Mouse (Mus musculus) embryonic facial prominence, embryonic 15.5 days (tissue): ENCODE data around the gene Ift88. TPM values are rescaled to one million over a fixed set of nuclear protein-coding genes. Genes with fewer than 3 reads are reported as not detected.

Experiments
- ATAC-seq: fragments of 200-750 bp; cut with Nextera tagmentation; 2 replicates; pipeline ENCODE4 v1.8.0; 2017; ENCODE audit warnings: low read depth, moderate TSS enrichment; ENCODE audit not compliant: insufficient number of reproducible peaks, low FRiP score, low TSS enrichment
- H3K27ac ChIP-seq: fragments of 300-500 bp; sonication (generic); replicated peaks from 2 replicates; pipeline ENCODE4 v1.5.1; 2015; ENCODE audit warnings: mild to moderate bottlenecking, inconsistent platforms
- H3K27me3 ChIP-seq: fragments of 300-500 bp; sonication (generic); 2 replicates; pipeline ENCODE4 v1.6.1; 2015; ENCODE audit warnings: inconsistent platforms
- H3K36me3 ChIP-seq: fragments of 300-500 bp; sonication (generic); 2 replicates; pipeline ENCODE4 v1.6.1; 2015; ENCODE audit warnings: mild to moderate bottlenecking, inconsistent platforms
- H3K4me1 ChIP-seq: fragments of 300-500 bp; sonication (generic); 2 replicates; pipeline ENCODE4 v1.6.1; 2015; ENCODE audit warnings: inconsistent platforms
- H3K4me2 ChIP-seq: fragments of 300-500 bp; sonication (generic); replicated peaks from 2 replicates; pipeline ENCODE4 v1.6.1; 2015; ENCODE audit warnings: mild to moderate bottlenecking, inconsistent platforms
- H3K4me3 ChIP-seq: fragments of 300-500 bp; sonication (generic); replicated peaks from 2 replicates; pipeline ENCODE4 v1.5.1; 2015; ENCODE audit warnings: mild to moderate bottlenecking, inconsistent platforms
- H3K9ac ChIP-seq: fragments of 300-500 bp; sonication (generic); 2 replicates; pipeline ENCODE4 v1.6.1; 2015; ENCODE audit warnings: inconsistent platforms
- H3K9me3 ChIP-seq: fragments of 300-500 bp; sonication (generic); replicated peaks from 2 replicates; pipeline ENCODE4 v1.6.1; 2016; ENCODE audit warnings: inconsistent platforms
- WGBS: fragments of 180-500 bp; shearing (Covaris S2); methylation state at CpG from one replicate; pipeline ENCODE4 v1.1.7; 2015; 5-methylcytosine and 5-hydroxymethylcytosine counted together
- polyA plus RNA-seq: library from polyadenylated mRNA; unstranded; fragments of >200 nt; fragmentation: Nextera tagmentation; extraction: Ambion mirVana; gene quantifications from 2 replicates; pipeline ENCODE4 v1.2.1, GENCODE M21; 2015

The Ift88 gene
- 19.1 and 19.8 TPM in 2 replicates for polyA plus RNA-seq

- ATAC-seq = peak; percentile 98
- no peaks in the 10 kb centered on the region for H3K27me3 ChIP-seq
- H3K27ac ChIP-seq = peak within 1 kb of the TSS; percentile 63
- H3K4me2 ChIP-seq = peak within 1 kb of the TSS; percentile 61
- H3K4me1 ChIP-seq = peaks cover 3% of the 10 kb centered on the region; the same call in 1 of the 2 replicates
- H3K36me3 ChIP-seq = no peaks in the 10 kb centered on the region
- H3K9ac ChIP-seq = peak within 1 kb of the TSS; percentile 85
- peak within 1 kb of the TSS; percentile 95 for H3K4me3 ChIP-seq
- WGBS = 3% methylated on average over 41 of the region's 42 CpGs
- H3K9me3 ChIP-seq = no peaks in the 10 kb centered on the region
These were observed at the start of gene Ift88 for GRCm38 (mm10) chr14:57423432-57424211. Ift88 (plus strand) TSS chr14:57424062.

- Histone ChIP-seq H3K27ac (no peak overlapping the region), H3K4me2 (no peak overlapping the region), H3K27me3 (no peaks in the 10 kb centered on the region), H3K9ac (no peak overlapping the region), H3K9me3 (no peaks in the 10 kb centered on the region), H3K36me3 (no peaks in the 10 kb centered on the region), H3K4me3 (no peak overlapping the region), H3K4me1 (no peaks in the 10 kb centered on the region)
- WGBS = 71% methylated on average over 9 of the region's 9 CpGs
- ATAC-seq = no peak
These were observed 48.7 kb upstream of the Ift88 start for GRCm38 (mm10) chr14:57375205-57375604.

GRCm38 (mm10) chr14:57376016-57376415, 47.8 kb upstream of the Ift88 start:
- H3K36me3 ChIP-seq = no peaks in the 10 kb centered on the region
- H3K9me3 ChIP-seq = no peaks in the 10 kb centered on the region
- H3K4me3 ChIP-seq = no peak overlapping the region
- peak; percentile 53; the same call in 1 of the 2 replicates for ATAC-seq
- no peaks in the 10 kb centered on the region for H3K27me3 ChIP-seq
- WGBS = 76% methylated on average over 8 of the region's 8 CpGs
- H3K27ac ChIP-seq = no peak overlapping the region
- no peak overlapping the region for H3K9ac ChIP-seq
- H3K4me1 ChIP-seq = no peaks in the 10 kb centered on the region
- no peak overlapping the region for H3K4me2 ChIP-seq

- ATAC-seq = no peak
- 71% methylated on average over 9 of the region's 9 CpGs for WGBS
These were observed 46.9 kb upstream of the Ift88 start for GRCm38 (mm10) chr14:57376956-57377355.

DNA sequence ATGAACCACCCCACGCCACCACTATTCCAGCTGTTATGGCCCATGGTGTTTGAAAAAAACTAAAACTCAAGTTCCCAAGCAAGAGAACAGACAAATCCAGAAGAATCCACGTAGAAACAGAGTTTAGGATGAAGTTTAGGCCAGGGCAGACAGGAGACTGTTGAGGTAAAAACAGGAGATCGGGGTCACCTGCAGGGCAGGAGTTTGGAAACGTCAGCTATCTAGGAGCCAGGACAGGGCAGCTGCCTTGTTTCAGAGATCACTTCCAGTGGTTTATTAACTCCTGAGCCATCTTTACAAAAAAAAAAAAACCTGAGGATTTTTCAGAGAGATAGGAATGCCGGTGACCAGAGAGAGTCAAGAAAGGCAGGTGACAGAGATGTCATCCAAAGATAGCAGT, 46.3 kb upstream of the Ift88 start:
- WGBS = 76% methylated on average over 5 of the region's 5 CpGs
- H3K36me3 ChIP-seq = no peaks in the 10 kb centered on the region
- H3K4me1 ChIP-seq = no peaks in the 10 kb centered on the region
- no peaks in the 10 kb centered on the region for H3K27me3 ChIP-seq
- H3K4me3 ChIP-seq = no peak overlapping the region
- no peak for ATAC-seq
- H3K9ac ChIP-seq = no peak overlapping the region
- H3K9me3 ChIP-seq = no peaks in the 10 kb centered on the region
- no peak overlapping the region for H3K27ac ChIP-seq
- no peak overlapping the region for H3K4me2 ChIP-seq

More at GRCm38 (mm10) chr14:57376956-57377355, 46.9 kb upstream of the Ift88 start:
- Histone ChIP-seq H3K36me3 (no peaks in the 10 kb centered on the region), H3K4me2 (no peak overlapping the region), H3K4me1 (no peaks in the 10 kb centered on the region), H3K27me3 (no peaks in the 10 kb centered on the region), H3K4me3 (no peak overlapping the region), H3K27ac (no peak overlapping the region), H3K9ac (no peak overlapping the region), H3K9me3 (no peaks in the 10 kb centered on the region)

DNA sequence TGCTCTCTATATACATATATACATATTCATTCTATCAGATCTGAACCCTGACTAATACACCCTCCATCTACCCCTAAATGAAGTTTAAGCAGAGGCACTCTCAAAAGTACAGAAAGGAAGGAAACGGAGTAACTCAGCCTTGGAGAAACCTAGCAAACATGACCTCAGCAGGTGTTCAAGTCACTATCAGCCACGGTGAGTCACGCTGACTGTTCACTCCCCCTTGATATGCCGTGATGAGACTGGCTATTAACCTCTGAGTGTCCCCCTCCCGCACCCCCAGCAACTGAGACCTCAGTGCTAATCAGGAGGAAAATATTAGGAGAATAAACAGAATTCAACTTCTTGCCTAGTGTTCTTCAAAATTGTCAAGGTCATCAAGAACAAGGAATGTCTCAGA, 38.2 kb upstream of the Ift88 start:
- H3K27me3 ChIP-seq = no peaks in the 10 kb centered on the region
- H3K36me3 ChIP-seq = no peaks in the 10 kb centered on the region
- 77% methylated on average over 5 of the region's 5 CpGs for WGBS
- H3K4me2 ChIP-seq = no peak overlapping the region
- H3K4me3 ChIP-seq = no peak overlapping the region
- 0 out of 2 replicates have a peak, but pooled peaks cover 7% of the 10 kb centered on the region for H3K4me1 ChIP-seq
- no peak for ATAC-seq
- H3K9ac ChIP-seq = no peak overlapping the region
- no peak overlapping the region for H3K27ac ChIP-seq
- H3K9me3 ChIP-seq = no peaks in the 10 kb centered on the region

GRCm38 (mm10) chr14:57386758-57387561, 36.9 kb upstream of the Ift88 start:
- H3K4me3 ChIP-seq = no peak overlapping the region
- no peaks in the 10 kb centered on the region for H3K36me3 ChIP-seq
- 0 out of 2 replicates have a peak, but pooled peaks cover 7% of the 10 kb centered on the region for H3K4me1 ChIP-seq
- H3K4me2 ChIP-seq = peak overlapping the region; percentile 24; the same call in 1 of the 2 replicates
- H3K27ac ChIP-seq = no peak overlapping the region; the same call in 1 of the 2 replicates
- H3K9ac ChIP-seq = no peak overlapping the region
- WGBS = 47% methylated on average over 14 of the region's 14 CpGs
- no peaks in the 10 kb centered on the region for H3K27me3 ChIP-seq
- ATAC-seq = 0 out of 2 replicates have a peak, but pooled peaks have one; percentile 43
- H3K9me3 ChIP-seq = no peaks in the 10 kb centered on the region

DNA sequence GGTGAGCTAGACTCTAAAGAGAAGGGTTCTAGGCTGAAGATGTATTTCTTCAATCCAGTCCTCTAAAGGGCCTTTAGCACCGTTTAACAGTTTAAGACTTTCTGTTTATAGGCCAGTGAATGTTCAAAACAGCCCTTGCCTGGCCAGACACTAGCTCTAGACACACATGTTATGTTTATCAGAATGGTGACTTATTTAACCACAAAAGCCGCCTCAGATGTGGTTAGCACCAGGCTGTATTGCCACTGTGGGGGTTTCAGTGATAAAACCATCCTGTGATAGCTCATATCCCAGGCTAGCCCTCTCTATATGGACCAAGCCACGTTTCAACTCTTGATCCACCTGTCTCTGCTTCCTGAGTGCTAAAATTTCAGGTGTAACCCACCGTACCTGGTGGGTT, 32.2 kb upstream of the Ift88 start:
- no peak overlapping the region for H3K27ac ChIP-seq
- H3K4me3 ChIP-seq = no peak overlapping the region
- no peaks in the 10 kb centered on the region for H3K27me3 ChIP-seq
- no peaks in the 10 kb centered on the region for H3K9me3 ChIP-seq
- 76% methylated on average over 4 of the region's 4 CpGs for WGBS
- ATAC-seq = no peak
- H3K4me1 ChIP-seq = 0 out of 2 replicates have a peak, but pooled peaks cover 6% of the 10 kb centered on the region
- no peaks in the 10 kb centered on the region for H3K36me3 ChIP-seq
- no peak overlapping the region for H3K4me2 ChIP-seq
- H3K9ac ChIP-seq = no peak overlapping the region

DNA sequence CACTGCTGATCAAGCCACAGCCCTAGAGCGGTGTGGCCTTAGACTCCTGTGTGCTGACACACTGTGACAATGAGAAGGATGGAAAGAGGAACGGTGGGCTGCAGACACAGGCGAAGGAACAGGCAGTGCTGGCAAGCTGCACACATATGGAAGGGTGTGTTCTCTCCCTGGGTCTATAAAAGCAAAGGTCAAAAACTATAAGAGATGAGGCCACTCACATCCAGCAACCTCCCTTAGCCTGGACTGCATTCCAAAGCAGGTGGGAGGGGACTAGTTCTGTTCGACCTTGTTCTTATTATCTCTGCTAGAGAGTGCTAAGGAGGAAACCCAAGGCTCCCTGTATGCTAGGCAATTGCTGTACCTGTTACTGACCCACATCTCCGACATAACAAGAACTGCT, 31.6 kb upstream of the Ift88 start:
- ATAC-seq = no peak
- H3K4me2 ChIP-seq = no peak overlapping the region
- H3K9me3 ChIP-seq = no peaks in the 10 kb centered on the region
- no peaks in the 10 kb centered on the region for H3K36me3 ChIP-seq
- WGBS = 70% methylated on average over 5 of the region's 5 CpGs
- no peaks in the 10 kb centered on the region for H3K4me1 ChIP-seq
- H3K4me3 ChIP-seq = no peak overlapping the region
- H3K27me3 ChIP-seq = no peaks in the 10 kb centered on the region
- H3K27ac ChIP-seq = no peak overlapping the region
- no peak overlapping the region for H3K9ac ChIP-seq

- Histone ChIP-seq H3K4me1 (peaks cover 11% of the 10 kb centered on the region), H3K4me3 (no peak overlapping the region), H3K9ac (no peak overlapping the region), H3K9me3 (no peaks in the 10 kb centered on the region), H3K27me3 (no peaks in the 10 kb centered on the region), H3K4me2 (no peak overlapping the region), H3K27ac (no peak overlapping the region), H3K36me3 (no peaks in the 10 kb centered on the region)
- WGBS = 55% methylated on average over 2 of the region's 2 CpGs
- ATAC-seq = no peak
These were observed 28.4 kb upstream of the Ift88 start for GRCm38 (mm10) chr14:57395470-57395869.

GRCm38 (mm10) chr14:57397221-57397620, 26.6 kb upstream of the Ift88 start:
- H3K4me2 ChIP-seq = no peak overlapping the region; the same call in 1 of the 2 replicates
- 79% methylated on average over 5 of the region's 5 CpGs for WGBS
- ATAC-seq = no peak

More at GRCm38 (mm10) chr14:57397221-57397620, 26.6 kb upstream of the Ift88 start:
- Histone ChIP-seq H3K9me3 (no peaks in the 10 kb centered on the region), H3K27ac (no peak overlapping the region), H3K27me3 (no peaks in the 10 kb centered on the region), H3K4me1 (peaks cover 11% of the 10 kb centered on the region), H3K36me3 (no peaks in the 10 kb centered on the region), H3K4me3 (0 out of 2 replicates have a peak overlapping the region, but pooled peaks have one; percentile 73), H3K9ac (no peak overlapping the region)
